Mouse (Mus musculus): Measurements from ENCODE around the gene Atf6. TPM values are rescaled to one million over a fixed set of nuclear protein-coding genes. Genes with fewer than 3 reads are reported as not detected.
A peak's percentile ranks its signal among the peaks of the same experiment; 100 is the strongest.

Gene Atf6
- 9.4 and 11.2 TPM in 2 replicates for polyA plus RNA-seq (2014; fragmentation: Nextera tagmentation; extraction: Ambion mirVana)

GRCm38 (mm10) chr1:170867691-170868105 lies at the start of gene Atf6:
TSS of gene Atf6 (minus strand) at chr1:170867771.
- peak within 1 kb of the TSS; percentile 77 for H3K4me3 ChIP-seq (ENCODE audit: low read depth, low read length)
- no peaks in the 10 kb centered on the region for H3K36me3 ChIP-seq (ENCODE audit: control insufficient read depth, insufficient read depth, low read length)
- H3K27ac ChIP-seq (ENCODE audit: low read depth, low read length): no peak within 1 kb of the TSS
- DNase-seq (ENCODE audit: low spot score, missing footprints): peak; percentile 100
- no peaks in the 10 kb centered on the region for H3K9me3 ChIP-seq (ENCODE audit: control insufficient read depth, low read length)
- no peaks in the 10 kb centered on the region for H3K27me3 ChIP-seq (ENCODE audit: control insufficient read depth, insufficient read depth, low read length)
- H3K4me1 ChIP-seq (ENCODE audit: control insufficient read depth, insufficient read depth, low read length): peaks cover 6% of the 10 kb centered on the region
- H3K9ac ChIP-seq (ENCODE audit: low read length): peak within 1 kb of the TSS; percentile 74
- peak within 1 kb of the TSS; percentile 61 for H3K4me2 ChIP-seq
- ATAC-seq (ENCODE audit: low FRiP score): peak; percentile 81
- WGBS: under 1% methylated on average over 25 of the region's 25 CpGs

GRCm38 (mm10) chr1:170915657-170916056 lies 48.1 kb upstream of the Atf6 start:
- WGBS: 81% methylated on average over 5 of the region's 5 CpGs
- Histone ChIP-seq H3K4me1 (ENCODE audit: control insufficient read depth, insufficient read depth, low read length) (no peaks in the 10 kb centered on the region), H3K9me3 (ENCODE audit: control insufficient read depth, low read length) (no peaks in the 10 kb centered on the region), H3K9ac (ENCODE audit: low read length) (no peak overlapping the region), H3K27me3 (ENCODE audit: control insufficient read depth, insufficient read depth, low read length) (no peaks in the 10 kb centered on the region), H3K4me3 (ENCODE audit: low read depth, low read length) (no peak overlapping the region), H3K36me3 (ENCODE audit: control insufficient read depth, insufficient read depth, low read length) (no peaks in the 10 kb centered on the region), H3K4me2 (no peak overlapping the region), H3K27ac (ENCODE audit: low read depth, low read length) (no peak overlapping the region)
- no peak for ATAC-seq (ENCODE audit: low FRiP score)
- DNase-seq (ENCODE audit: low spot score, missing footprints): no peak

- no peak for ATAC-seq (ENCODE audit: low FRiP score)
- Histone ChIP-seq H3K9ac (ENCODE audit: low read length) (no peak within 1 kb of the TSS), H3K27ac (ENCODE audit: low read depth, low read length) (no peak within 1 kb of the TSS), H3K4me3 (ENCODE audit: low read depth, low read length) (no peak within 1 kb of the TSS), H3K27me3 (ENCODE audit: control insufficient read depth, insufficient read depth, low read length) (peaks cover 14% of the 10 kb centered on the region), H3K36me3 (ENCODE audit: control insufficient read depth, insufficient read depth, low read length) (no peaks in the 10 kb centered on the region), H3K9me3 (ENCODE audit: control insufficient read depth, low read length) (no peaks in the 10 kb centered on the region), H3K4me1 (ENCODE audit: control insufficient read depth, insufficient read depth, low read length) (peaks cover 5% of the 10 kb centered on the region; the same call in 1 of the 2 replicates), H3K4me2 (no peak within 1 kb of the TSS)
- WGBS: 58% methylated on average over 5 of the region's 5 CpGs
- no peak for DNase-seq (ENCODE audit: low spot score, missing footprints)
Observed at GRCm38 (mm10) chr1:170912891-170913615, 45.5 kb upstream of the Atf6 start, which contains the start of gene Fcrlb. TSS of gene Fcrlb (minus strand) at chr1:170912941.

GRCm38 (mm10) chr1:170911907-170912660 lies 44.5 kb upstream of the Atf6 start:
- no peak overlapping the region for H3K4me3 ChIP-seq (ENCODE audit: low read depth, low read length)
- DNase-seq (ENCODE audit: low spot score, missing footprints) (peak; percentile 51), ATAC-seq (ENCODE audit: low FRiP score) (no peak)
- no peak overlapping the region for H3K9ac ChIP-seq (ENCODE audit: low read length)
- no peak overlapping the region for H3K4me2 ChIP-seq
- no peaks in the 10 kb centered on the region for H3K36me3 ChIP-seq (ENCODE audit: control insufficient read depth, insufficient read depth, low read length)
- 84% methylated on average over 11 of the region's 11 CpGs for WGBS
- no peaks in the 10 kb centered on the region for H3K9me3 ChIP-seq (ENCODE audit: control insufficient read depth, low read length)
- H3K27me3 ChIP-seq (ENCODE audit: control insufficient read depth, insufficient read depth, low read length): peaks cover 23% of the 10 kb centered on the region
- H3K27ac ChIP-seq (ENCODE audit: low read depth, low read length): no peak overlapping the region
- peaks cover 7% of the 10 kb centered on the region; the same call in 1 of the 2 replicates for H3K4me1 ChIP-seq (ENCODE audit: control insufficient read depth, insufficient read depth, low read length)

GRCm38 (mm10) chr1:170908341-170908740 lies 40.8 kb upstream of the Atf6 start:
- Histone ChIP-seq H3K4me3 (ENCODE audit: low read depth, low read length) (peak overlapping the region; percentile 46), H3K9me3 (ENCODE audit: control insufficient read depth, low read length) (no peaks in the 10 kb centered on the region), H3K27ac (ENCODE audit: low read depth, low read length) (no peak overlapping the region), H3K27me3 (ENCODE audit: control insufficient read depth, insufficient read depth, low read length) (peaks cover 34% of the 10 kb centered on the region), H3K36me3 (ENCODE audit: control insufficient read depth, insufficient read depth, low read length) (no peaks in the 10 kb centered on the region), H3K4me2 (peak overlapping the region; percentile 82), H3K9ac (ENCODE audit: low read length) (peak overlapping the region; percentile 43), H3K4me1 (ENCODE audit: control insufficient read depth, insufficient read depth, low read length) (peaks cover 7% of the 10 kb centered on the region; the same call in 1 of the 2 replicates)
- DNase-seq (ENCODE audit: low spot score, missing footprints) (peak; percentile 92), ATAC-seq (ENCODE audit: low FRiP score) (peak; percentile 76)
- WGBS: 4% methylated on average over 21 of the region's 21 CpGs

GRCm38 (mm10) chr1:170907456-170908191 lies 40.1 kb upstream of the Atf6 start:
- H3K36me3 ChIP-seq (ENCODE audit: control insufficient read depth, insufficient read depth, low read length): no peaks in the 10 kb centered on the region
- H3K9me3 ChIP-seq (ENCODE audit: control insufficient read depth, low read length): no peaks in the 10 kb centered on the region
- peak overlapping the region; percentile 82 for H3K4me2 ChIP-seq
- peak; percentile 91 for DNase-seq (ENCODE audit: low spot score, missing footprints)
- peak overlapping the region; percentile 43 for H3K9ac ChIP-seq (ENCODE audit: low read length)
- WGBS: under 1% methylated on average over 66 of the region's 71 CpGs
- ATAC-seq (ENCODE audit: low FRiP score): peak; percentile 81
- peaks cover 7% of the 10 kb centered on the region; the same call in 1 of the 2 replicates for H3K4me1 ChIP-seq (ENCODE audit: control insufficient read depth, insufficient read depth, low read length)
- no peak overlapping the region for H3K27ac ChIP-seq (ENCODE audit: low read depth, low read length)
- peak overlapping the region; percentile 46 for H3K4me3 ChIP-seq (ENCODE audit: low read depth, low read length)
- peaks cover 34% of the 10 kb centered on the region for H3K27me3 ChIP-seq (ENCODE audit: control insufficient read depth, insufficient read depth, low read length)

- H3K4me1 ChIP-seq (ENCODE audit: control insufficient read depth, insufficient read depth, low read length): peaks cover 7% of the 10 kb centered on the region; the same call in 1 of the 2 replicates
- DNase-seq (ENCODE audit: low spot score, missing footprints) (peak; percentile 93), ATAC-seq (ENCODE audit: low FRiP score) (no peak; the same call in 1 of the 2 replicates)
- WGBS: 21% methylated on average over 11 of the region's 11 CpGs
- H3K9me3 ChIP-seq (ENCODE audit: control insufficient read depth, low read length): no peaks in the 10 kb centered on the region
- peaks cover 34% of the 10 kb centered on the region for H3K27me3 ChIP-seq (ENCODE audit: control insufficient read depth, insufficient read depth, low read length)
- H3K9ac ChIP-seq (ENCODE audit: low read length): peak overlapping the region; percentile 43
- no peaks in the 10 kb centered on the region for H3K36me3 ChIP-seq (ENCODE audit: control insufficient read depth, insufficient read depth, low read length)
- H3K4me3 ChIP-seq (ENCODE audit: low read depth, low read length): peak overlapping the region; percentile 46
- H3K27ac ChIP-seq (ENCODE audit: low read depth, low read length): no peak overlapping the region
- peak overlapping the region; percentile 82 for H3K4me2 ChIP-seq
Observed at GRCm38 (mm10) chr1:170907111-170907455, 39.5 kb upstream of the Atf6 start.

GRCm38 (mm10) chr1:170903485-170903884 lies 35.9 kb upstream of the Atf6 start:
- peaks cover 25% of the 10 kb centered on the region for H3K27me3 ChIP-seq (ENCODE audit: control insufficient read depth, insufficient read depth, low read length)
- ATAC-seq (ENCODE audit: low FRiP score) (no peak), DNase-seq (ENCODE audit: low spot score, missing footprints) (no peak)
- H3K9ac ChIP-seq (ENCODE audit: low read length): no peak overlapping the region
- 84% methylated on average over 5 of the region's 5 CpGs for WGBS
- H3K4me3 ChIP-seq (ENCODE audit: low read depth, low read length): no peak overlapping the region
- H3K4me2 ChIP-seq: no peak overlapping the region
- H3K9me3 ChIP-seq (ENCODE audit: control insufficient read depth, low read length): no peaks in the 10 kb centered on the region
- no peaks in the 10 kb centered on the region for H3K36me3 ChIP-seq (ENCODE audit: control insufficient read depth, insufficient read depth, low read length)
- no peak overlapping the region for H3K27ac ChIP-seq (ENCODE audit: low read depth, low read length)
- peaks cover 6% of the 10 kb centered on the region; the same call in 1 of the 2 replicates for H3K4me1 ChIP-seq (ENCODE audit: control insufficient read depth, insufficient read depth, low read length)

Data from midbrain, embryonic 11.5 days (tissue).